In genomic region chr2:156432874-156433868, GRCm38 (mm10) we compare ENCODE assay signal across 8 mouse cellular contexts. TPM values are rescaled to one million over a fixed set of nuclear protein-coding genes. Genes with fewer than 3 reads are reported as not detected.
A peak's percentile ranks its signal among the peaks of the same experiment; 100 is the strongest.
DNase-seq lines count a peak whose midpoint lies in the region; ATAC-seq and TF ChIP-seq lines count a peak whose summit lies in the region.

No protein-coding gene starts in this region.

- DNase-seq in gastrocnemius, postnatal 14 days: peak; percentile 24
- DNase-seq in gastrocnemius, adult 8-10 months (ENCODE audit: low spot score in 2 of 2): no peak
- no peak for DNase-seq in embryonic facial prominence, embryonic 10.5 days (ENCODE audit: low spot score)
- peak; percentile 75 for DNase-seq in lung, postnatal 0 days (ENCODE audit: low spot score)
- no peak for DNase-seq in cerebellum, adult 9-11 months
- no peak for DNase-seq in spleen, adult 18-20 months

- H3K4me2 ChIP-seq in kidney, embryonic 16.5 days (replicated peaks; ENCODE audit: low read depth, low read length): peak overlapping the region; percentile 26
- no peak overlapping the region for H3K4me2 ChIP-seq in lung, postnatal 0 days (replicated peaks; ENCODE audit: low read depth, low read length)
- no peak overlapping the region for H3K4me2 ChIP-seq in forebrain, embryonic 12.5 days

- H3K36me3 ChIP-seq in embryonic facial prominence, embryonic 10.5 days (replicated peaks): no peaks in the 10 kb centered on the region
- H3K36me3 ChIP-seq in kidney, embryonic 16.5 days (ENCODE audit: insufficient read depth, low read length): no peaks in the 10 kb centered on the region
- no peaks in the 10 kb centered on the region for H3K36me3 ChIP-seq in lung, postnatal 0 days (ENCODE audit: insufficient read depth, low read length)
- H3K36me3 ChIP-seq in forebrain, embryonic 12.5 days (replicated peaks): no peaks in the 10 kb centered on the region

- intact Hi-C loops in gastrocnemius, postnatal 14 days (cut with DNase I; ENCODE audit: low total_unique reads): no loop called here

- no peaks in the 10 kb centered on the region for H3K9me3 ChIP-seq in embryonic facial prominence, embryonic 10.5 days
- H3K9me3 ChIP-seq in kidney, embryonic 16.5 days (ENCODE audit: low read length): no peaks in the 10 kb centered on the region
- H3K9me3 ChIP-seq in lung, postnatal 0 days (ENCODE audit: low read length): no peaks in the 10 kb centered on the region
- H3K9me3 ChIP-seq in forebrain, embryonic 12.5 days: no peaks in the 10 kb centered on the region

- H3K27ac ChIP-seq in embryonic facial prominence, embryonic 10.5 days (replicated peaks): peak overlapping the region; percentile 35; the same call in 1 of the 2 replicates
- H3K27ac ChIP-seq in kidney, embryonic 16.5 days (ENCODE audit: low read length): peak overlapping the region; percentile 97
- peak overlapping the region; percentile 76 for H3K27ac ChIP-seq in lung, postnatal 0 days (ENCODE audit: low read length)
- H3K27ac ChIP-seq in forebrain, embryonic 12.5 days: no peak overlapping the region

- no peak for TF ChIP-seq CTCF in lung, postnatal 0 days (IDR thresholded peaks at IDR 0.05)

- H3K4me3 ChIP-seq in embryonic facial prominence, embryonic 10.5 days: no peak overlapping the region
- H3K4me3 ChIP-seq in kidney, embryonic 16.5 days (ENCODE audit: low read length): no peak overlapping the region
- no peak overlapping the region for H3K4me3 ChIP-seq in lung, postnatal 0 days (ENCODE audit: low read depth, low read length)
- no peak overlapping the region for H3K4me3 ChIP-seq in forebrain, embryonic 12.5 days (replicated peaks)

- 60% methylated on average over 9 of the region's 9 CpGs for WGBS in embryonic facial prominence, embryonic 10.5 days
- 49% methylated on average over 9 of the region's 9 CpGs for WGBS in kidney, embryonic 16.5 days
- 36% methylated on average over 9 of the region's 9 CpGs for WGBS in lung, postnatal 0 days
- 50% methylated on average over 9 of the region's 9 CpGs for WGBS in forebrain, embryonic 12.5 days

- H3K27me3 ChIP-seq in embryonic facial prominence, embryonic 10.5 days (replicated peaks; ENCODE audit: low read depth, poor library complexity, severe bottlenecking): 0 out of 2 replicates have a peak, but pooled peaks cover 5% of the 10 kb centered on the region
- no peaks in the 10 kb centered on the region for H3K27me3 ChIP-seq in kidney, embryonic 16.5 days (ENCODE audit: insufficient read depth, low read length)
- no peaks in the 10 kb centered on the region for H3K27me3 ChIP-seq in lung, postnatal 0 days (replicated peaks; ENCODE audit: insufficient read depth, low read length)
- no peaks in the 10 kb centered on the region for H3K27me3 ChIP-seq in forebrain, embryonic 12.5 days

- peak overlapping the region; percentile 33 for H3K9ac ChIP-seq in kidney, embryonic 16.5 days (replicated peaks; ENCODE audit: low read length)
- no peak overlapping the region for H3K9ac ChIP-seq in lung, postnatal 0 days (replicated peaks; ENCODE audit: low read depth)
- H3K9ac ChIP-seq in forebrain, embryonic 12.5 days: no peak overlapping the region

- peak; percentile 95 for ATAC-seq in kidney, embryonic 16.5 days (ENCODE audit: low FRiP score, low TSS enrichment)
- ATAC-seq in lung, postnatal 0 days: peak; percentile 79
- ATAC-seq in forebrain, embryonic 12.5 days (ENCODE audit: low FRiP score): no peak

- peaks cover 28% of the 10 kb centered on the region for H3K4me1 ChIP-seq in embryonic facial prominence, embryonic 10.5 days
- peaks cover 27% of the 10 kb centered on the region for H3K4me1 ChIP-seq in kidney, embryonic 16.5 days (ENCODE audit: insufficient read depth, low read length)
- H3K4me1 ChIP-seq in lung, postnatal 0 days (ENCODE audit: insufficient read depth, low read depth, low read length): peaks cover 6% of the 10 kb centered on the region
- H3K4me1 ChIP-seq in forebrain, embryonic 12.5 days: peaks cover 9% of the 10 kb centered on the region; the same call in 1 of the 2 replicates

- TF ChIP-seq EP300 in lung, postnatal 0 days (IDR thresholded peaks at IDR 0.05): 0 out of 2 replicates have a peak, but pooled peaks have one; percentile 11

RNA-seq across cellular contexts. Expression of gene Epb41l1, which starts 12.5 kb away (rescaled TPM):
- 10 to 100 TPM in 1 of 2 experiments, 1 to 10 TPM in 1; 8.0 to 11.8 TPM for total RNA-seq in gastrocnemius, postnatal 14 days (2021)
- 1 to 10 TPM; 3.0 to 6.0 (median 3.5) TPM for total RNA-seq in gastrocnemius, adult 8-10 months (2022)
- polyA plus RNA-seq in embryonic facial prominence, embryonic 10.5 days (2016; fragmentation: Nextera tagmentation; extraction: Ambion mirVana): 1.2 and 1.6 TPM in 2 replicates
- 2.1 and 2.5 TPM in 2 replicates for polyA plus RNA-seq in kidney, embryonic 16.5 days (2015; fragmentation: Nextera tagmentation; extraction: Ambion mirVana)
- polyA plus RNA-seq in lung, postnatal 0 days (2015; fragmentation: Nextera tagmentation; extraction: Ambion mirVana): 1.2 and 1.7 TPM in 2 replicates
- 4.1 and 4.4 TPM in 2 replicates for polyA plus RNA-seq in forebrain, embryonic 12.5 days (2016; fragmentation: Nextera tagmentation; extraction: Ambion mirVana)

Comparison
In these comparisons a context has a peak if more than half of its experiments do, and no peak if none do; other contexts are left out.
1. DNase-seq: peak in gastrocnemius, postnatal 14 days (single experiment) and lung, postnatal 0 days (single experiment); none in gastrocnemius, adult 8-10 months (0 of 2), embryonic facial prominence, embryonic 10.5 days (single experiment), cerebellum, adult 9-11 months (single experiment) and spleen, adult 18-20 months (0 of 2).